Mouse (Mus musculus) frontal cortex, postnatal 36 days (tissue): ENCODE data around the gene Ryr1.
A peak's percentile ranks its signal among the peaks of the same experiment; 100 is the strongest.

ENCODE experiments used
- DNase-seq, 2 experiments: peaks; one replicate each; pipeline ENCODE4 v3.0.0; 2022; ENCODE audit warnings: low spot score in 2 of 2

The Ryr1 gene

DNA sequence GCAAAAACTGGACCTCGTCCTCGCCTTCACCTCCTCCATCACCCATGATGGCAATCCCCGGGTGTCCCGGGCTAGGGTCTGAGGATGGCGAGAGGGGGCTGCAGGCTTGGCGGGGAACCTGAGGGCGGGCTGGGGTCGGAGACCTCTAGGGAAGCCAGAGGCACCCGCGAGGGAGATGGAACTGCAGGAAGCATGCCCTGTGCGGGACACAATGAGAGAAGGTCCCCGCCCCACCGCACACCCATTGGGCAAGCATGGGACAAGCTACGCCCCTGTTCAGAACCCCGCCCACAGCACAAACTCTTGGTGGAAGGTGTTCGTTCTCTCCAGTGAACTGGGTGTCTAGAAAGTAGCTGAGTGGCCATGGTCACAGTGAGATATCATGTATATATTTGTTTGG lies at the start of gene Ryr1:
Gene Ryr1, minus strand, starts transcription at position 210 of the 400 bp plus-strand sequence.
- no peak for DNase-seq

DNA sequence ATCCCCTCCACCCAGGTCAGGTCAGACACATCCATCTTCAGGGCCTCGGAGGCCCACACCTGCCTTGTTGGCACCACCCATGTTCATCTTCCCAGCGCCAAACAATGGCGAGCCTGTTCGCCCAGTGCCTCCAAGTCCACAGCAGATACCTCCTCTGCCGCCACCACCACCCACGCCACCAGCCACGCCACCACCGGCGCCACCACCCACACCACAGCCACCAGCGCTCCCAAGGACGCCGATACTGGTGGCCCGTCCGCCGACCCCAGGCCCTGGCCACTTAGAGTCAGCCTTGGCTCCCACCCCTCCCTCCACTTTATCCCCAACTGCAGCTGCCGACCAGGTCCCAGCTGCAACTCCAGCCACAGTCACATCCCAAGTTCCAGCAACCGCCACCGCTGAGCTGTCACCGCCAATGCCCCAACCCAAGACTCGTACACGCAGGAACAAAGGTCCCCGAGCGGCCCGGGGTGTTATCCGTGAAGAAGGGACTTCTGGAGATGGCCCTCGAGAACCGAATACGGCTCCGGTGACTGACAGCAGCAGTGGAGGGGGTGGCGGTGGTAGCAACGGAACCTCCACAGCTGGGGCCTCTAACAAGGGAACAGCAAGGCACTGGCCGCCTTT lies 47.5 kb upstream of the Ryr1 start:
- no peak for DNase-seq

DNA sequence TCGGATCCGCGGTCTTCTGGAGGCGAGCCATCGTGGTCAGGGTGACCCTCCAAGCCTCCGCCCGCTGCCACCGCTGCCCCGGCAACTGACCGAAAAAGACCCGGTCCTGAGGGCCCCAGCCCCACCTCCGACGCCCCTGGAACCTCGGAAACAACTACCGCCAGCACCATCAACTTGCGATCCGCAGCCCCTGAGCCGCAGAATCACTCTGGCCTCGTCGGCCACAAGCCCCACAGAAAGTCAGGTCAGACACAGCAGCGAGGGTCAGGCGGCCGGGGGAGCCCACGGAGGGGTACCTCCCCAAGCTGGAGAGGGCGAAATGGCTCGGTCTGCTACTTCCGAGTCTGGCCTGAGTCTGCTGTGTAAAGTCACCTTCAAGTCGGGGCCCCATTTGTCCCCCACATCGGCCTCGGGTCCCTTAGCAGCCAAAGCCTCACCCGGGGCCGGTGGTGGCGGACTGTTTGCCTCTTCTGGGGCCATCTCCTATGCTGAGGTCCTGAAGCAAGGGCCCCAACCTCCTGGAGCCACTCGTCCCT lies 46.7 kb upstream of the Ryr1 start:
- DNase-seq: no peak

DNA sequence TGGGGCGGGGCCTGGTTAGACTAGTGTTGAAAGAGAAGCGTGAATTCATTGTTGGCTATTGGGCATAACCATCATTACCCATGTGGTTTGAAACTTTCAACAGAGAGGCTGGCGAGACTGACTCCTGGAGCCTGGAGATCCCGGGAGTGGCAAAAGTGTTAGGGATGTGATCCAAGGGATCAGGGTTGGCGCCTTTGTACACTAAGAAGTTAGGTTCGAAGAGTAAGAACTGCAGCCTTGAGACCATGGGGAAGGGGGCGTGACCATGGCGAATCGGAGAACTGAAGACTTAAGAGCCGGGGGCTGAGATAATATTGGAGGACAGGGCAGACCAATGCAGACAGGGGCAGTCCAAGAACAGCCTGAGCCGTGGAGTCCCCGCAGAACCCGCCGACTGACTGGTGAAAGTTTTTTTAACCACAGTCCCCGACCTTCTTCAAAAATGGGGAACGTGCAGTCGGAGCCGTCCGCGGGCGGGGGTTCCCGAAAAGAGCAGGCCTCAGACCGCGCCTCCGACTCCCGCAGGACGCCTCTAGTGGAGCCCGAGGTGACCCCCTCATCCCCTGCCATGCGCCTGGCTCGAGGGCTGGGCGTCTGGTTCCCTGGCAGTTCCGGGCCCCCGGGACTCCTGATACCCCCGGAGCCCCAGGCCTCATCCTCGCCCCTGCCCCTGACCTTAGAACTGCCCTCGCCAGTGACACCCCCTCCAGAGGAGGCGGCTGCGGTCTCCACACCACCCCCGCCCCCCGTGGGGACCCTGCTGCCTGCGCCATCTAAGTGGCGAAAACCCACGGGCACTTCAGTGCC lies 46.0 kb upstream of the Ryr1 start:
- DNase-seq: no peak

DNA sequence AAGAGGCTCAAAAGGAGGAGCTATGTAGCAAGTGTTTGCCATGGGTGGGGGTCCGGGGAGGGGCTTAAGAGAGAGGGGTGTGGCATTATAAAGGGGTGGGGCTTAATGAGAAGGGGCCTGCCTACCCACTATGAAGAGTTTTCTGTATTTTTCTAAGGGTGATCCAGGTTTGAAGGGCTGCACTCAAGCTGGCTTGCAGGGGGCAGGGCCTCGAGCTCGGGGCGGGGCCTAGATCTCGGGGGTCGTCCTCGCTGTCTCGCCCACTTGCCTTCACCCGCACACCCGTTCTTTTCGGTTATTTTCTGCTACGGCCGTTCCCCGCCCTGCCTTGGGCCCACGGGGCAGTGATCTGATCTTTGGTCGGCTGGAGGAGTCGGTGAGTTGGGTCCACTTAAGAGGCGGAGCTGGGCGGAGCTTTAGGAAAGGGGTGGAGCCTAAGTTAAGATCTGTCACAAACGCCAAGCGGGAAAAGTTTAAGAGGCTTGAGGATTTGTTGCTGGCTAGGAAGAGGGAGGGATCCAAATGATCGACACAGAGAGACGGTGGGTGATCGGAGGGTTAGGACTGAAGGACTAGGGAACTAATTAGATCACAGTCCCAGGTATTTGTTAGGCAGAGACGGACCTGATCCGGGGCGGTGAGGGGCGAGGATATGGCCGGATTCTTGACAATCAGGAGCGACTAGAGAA lies 45.2 kb upstream of the Ryr1 start, which contains the start of the genes Ggn and Spred3:
Gene Ggn, plus strand, starts transcription at position 145 of the 689 bp plus-strand sequence.
Gene Spred3, minus strand, starts transcription at position 346 of the 689 bp plus-strand sequence.
- peak in 1 of 2 experiments; percentile 49 for DNase-seq

DNA sequence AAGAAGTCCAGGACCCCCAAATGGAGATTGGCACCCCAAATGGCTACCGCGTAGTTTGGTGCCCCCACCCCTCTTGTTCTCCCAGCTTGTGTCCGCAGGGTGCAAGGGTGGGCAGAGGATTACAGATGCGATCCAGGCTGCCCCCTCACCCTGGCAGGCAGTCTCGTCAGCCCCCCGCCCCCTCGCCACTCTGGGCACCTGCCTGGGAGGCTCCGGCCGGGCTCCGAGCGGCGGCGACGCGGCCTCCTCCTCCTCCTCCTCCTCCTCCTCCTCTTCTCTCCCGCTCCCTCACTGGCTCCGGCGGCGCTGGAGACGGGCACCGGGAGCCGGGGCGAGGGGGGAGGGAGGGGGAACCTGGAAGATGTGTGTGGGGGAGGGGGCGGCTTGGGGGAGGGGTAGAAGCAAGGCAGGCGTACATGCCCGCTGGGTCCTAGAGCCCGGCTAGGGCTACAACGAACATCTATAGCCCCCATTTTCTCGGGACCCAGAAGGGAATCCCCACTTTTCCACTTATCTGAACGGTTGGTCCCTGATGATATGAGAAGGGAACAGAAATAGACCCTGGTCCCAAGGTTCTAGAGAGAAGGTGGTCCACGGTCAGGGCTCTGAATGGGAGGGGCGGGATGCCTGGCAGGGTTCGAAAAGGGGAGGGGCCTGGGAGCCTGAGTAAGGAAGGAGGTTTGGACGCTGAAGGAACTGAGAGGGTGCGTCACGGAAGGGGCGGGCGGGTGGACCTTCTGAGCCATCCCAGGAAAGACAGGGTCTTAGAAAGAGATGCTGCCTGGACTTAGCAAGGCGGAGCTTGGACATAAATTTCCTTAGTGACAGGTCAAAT lies 44.5 kb upstream of the Ryr1 start:
- peak; percentile 85 to 88 for DNase-seq

- DNase-seq: peak in 1 of 2 experiments; percentile 38
Observed at GRCm38 (mm10) chr7:29168791-29169230, 43.8 kb upstream of the Ryr1 start.

DNA sequence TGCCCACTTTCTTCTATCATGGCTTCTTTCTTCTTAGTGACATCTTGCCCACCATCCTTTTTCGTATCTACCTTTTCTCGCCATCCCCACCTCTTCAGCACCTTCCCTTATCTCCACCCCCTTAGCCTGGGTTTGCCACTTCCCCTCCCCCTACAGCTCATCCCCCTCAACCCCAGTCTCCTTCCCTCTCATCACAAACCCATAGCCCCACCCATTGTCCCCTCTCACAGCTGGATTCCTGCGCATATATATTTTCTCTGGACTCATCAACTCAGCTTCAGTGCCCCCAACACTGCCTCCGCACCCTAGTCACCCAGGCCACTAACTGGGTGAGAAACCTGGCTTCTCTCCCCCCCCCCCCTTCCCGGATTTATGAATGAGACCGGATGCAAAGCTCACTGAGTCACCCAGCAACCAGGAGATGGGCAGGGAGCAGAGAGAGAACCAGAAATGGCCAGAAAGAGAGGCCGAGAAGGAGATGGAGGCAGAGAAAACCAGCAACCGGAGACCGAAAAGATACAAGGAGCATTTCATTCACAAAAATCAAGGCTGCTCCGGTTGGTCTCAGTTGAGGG lies 43.2 kb upstream of the Ryr1 start:
- DNase-seq: no peak

- no peak for DNase-seq
Observed at GRCm38 (mm10) chr7:29167656-29168055, 42.7 kb upstream of the Ryr1 start.

DNA sequence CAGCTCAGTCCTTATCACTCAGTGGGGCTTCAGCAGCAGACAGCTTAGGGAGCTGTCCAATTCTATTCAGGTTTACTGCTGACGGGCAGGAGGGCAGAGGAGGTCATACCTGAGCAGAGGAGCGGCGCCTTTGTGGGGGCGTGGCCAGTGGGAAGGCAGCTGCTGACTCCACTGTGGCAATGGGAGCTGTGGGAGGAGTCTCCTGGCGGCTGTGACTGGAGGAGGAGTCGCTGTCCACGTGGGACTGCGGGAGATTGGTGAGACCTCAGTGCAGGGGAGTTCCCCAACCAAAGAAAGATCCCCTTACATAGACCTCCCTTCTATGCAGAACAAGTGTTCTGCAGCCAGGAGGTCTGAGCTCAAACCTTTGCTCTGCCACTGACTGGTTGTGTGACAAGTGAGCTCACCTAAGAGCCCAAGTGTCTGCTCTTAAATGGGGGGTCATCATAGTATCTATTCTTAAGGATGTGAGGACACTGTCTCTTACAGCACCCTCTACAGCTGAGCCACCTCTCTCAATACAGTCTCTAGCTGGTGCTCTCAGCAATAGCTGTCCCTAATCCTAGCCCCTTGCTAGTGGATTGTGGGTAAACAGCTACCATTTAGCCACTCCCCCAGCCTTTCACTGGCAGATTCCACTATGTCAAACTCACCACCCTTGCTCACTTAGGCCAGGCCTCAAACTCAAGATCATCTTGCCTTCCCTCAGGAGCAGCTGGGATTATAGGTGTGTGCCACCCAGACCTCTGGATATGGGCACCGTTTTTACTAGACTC lies 38.0 kb upstream of the Ryr1 start:
- no peak for DNase-seq

DNA sequence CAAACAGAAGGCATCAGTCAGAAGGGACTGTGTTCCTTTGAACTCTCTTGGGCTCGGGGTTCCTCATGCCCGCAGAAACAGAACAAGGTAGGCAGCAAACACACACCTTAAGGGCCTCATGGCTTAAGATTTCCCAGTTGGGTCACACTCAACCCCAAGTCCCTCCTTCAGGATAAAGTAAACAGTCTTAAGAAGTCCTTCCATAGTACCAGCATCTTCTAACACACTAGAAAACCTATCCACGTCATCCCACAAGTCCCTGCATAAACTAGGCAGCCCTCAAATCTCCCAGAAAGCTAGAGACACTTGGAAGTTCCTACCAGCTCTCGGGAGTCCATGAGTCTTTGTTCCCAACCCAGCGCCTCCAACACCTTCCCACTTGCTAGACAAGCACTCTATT lies 37.3 kb upstream of the Ryr1 start:
- no peak for DNase-seq

DNA sequence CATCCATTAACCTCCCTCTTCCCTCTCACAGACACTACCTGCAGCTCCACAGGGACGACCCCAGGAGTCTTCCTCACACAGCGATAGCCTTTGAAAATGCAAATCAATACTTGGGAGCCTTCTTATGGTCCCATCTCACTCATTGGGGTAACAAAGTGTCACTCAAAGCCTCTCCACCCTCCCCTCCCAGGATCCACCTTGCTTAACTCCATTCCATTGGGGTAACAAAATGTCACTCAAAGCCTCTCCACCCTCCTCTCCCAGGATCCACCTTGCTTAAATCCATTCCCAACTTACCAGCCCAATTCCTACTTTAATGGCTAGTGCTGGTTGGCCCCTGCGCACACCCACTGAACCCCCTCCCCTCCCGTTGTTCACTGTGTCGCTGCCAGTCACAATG lies 33.3 kb upstream of the Ryr1 start:
- DNase-seq: no peak

- peak; percentile 88 to 89 for DNase-seq
Observed at GRCm38 (mm10) chr7:29155838-29156782, 31.1 kb upstream of the Ryr1 start, which contains the start of gene Fam98c. Gene Fam98c, minus strand, starts transcription at chr7:29156234.

GRCm38 (mm10) chr7:29155196-29155837 lies 30.3 kb upstream of the Ryr1 start:
- DNase-seq: peak; percentile 87 to 92

GRCm38 (mm10) chr7:29154018-29154720 lies 29.2 kb upstream of the Ryr1 start:
- DNase-seq: no peak

- no peak for DNase-seq
Observed at GRCm38 (mm10) chr7:29151486-29151885, 26.5 kb upstream of the Ryr1 start.

GRCm38 (mm10) chr7:29148771-29149170 lies 23.8 kb upstream of the Ryr1 start:
- DNase-seq: no peak
